Mouse (Mus musculus) midbrain, embryonic 16.5 days (tissue): ENCODE measurements around the gene Tmem248. TPM values are rescaled to one million over a fixed set of nuclear protein-coding genes. Genes with fewer than 3 reads are reported as not detected.
A peak's percentile ranks its signal among the peaks of the same experiment; 100 is the strongest.
"Not testable (repeated sequence)": the region's sequence is repeated elsewhere in the genome, so short reads cannot be mapped to it uniquely, and the experiment has no call there.

Experiments used
- ATAC-seq: fragments of 200-750 bp; cut with Nextera tagmentation; 2 replicates; pipeline ENCODE4 v1.8.0; 2017; ENCODE audit warnings: moderate TSS enrichment
- H3K27ac ChIP-seq: fragments of 300-500 bp; sonication (generic); 2 replicates; pipeline ENCODE4 v1.5.1; 2014; ENCODE audit warnings: mild to moderate bottlenecking, low read length, mixed read lengths
- H3K27me3 ChIP-seq: fragments of 300-500 bp; sonication (generic); 2 replicates; pipeline ENCODE4 v1.6.1; 2014; ENCODE audit warnings: low read depth, low read length, mixed read lengths; ENCODE audit not compliant: control insufficient read depth, insufficient read depth
- H3K36me3 ChIP-seq: fragments of 300-500 bp; sonication (generic); 2 replicates; pipeline ENCODE4 v1.6.1; 2014; ENCODE audit warnings: mild to moderate bottlenecking, low read length, moderate library complexity, mixed read lengths; ENCODE audit not compliant: control insufficient read depth, insufficient read depth
- H3K4me1 ChIP-seq: fragments of 300-500 bp; sonication (generic); 2 replicates; pipeline ENCODE4 v1.6.1; 2014; ENCODE audit warnings: mild to moderate bottlenecking, low read length, mixed read lengths; ENCODE audit not compliant: control insufficient read depth, insufficient read depth
- H3K4me2 ChIP-seq: fragments of 300-500 bp; sonication (generic); 2 replicates; pipeline ENCODE4 v1.6.1; 2014; ENCODE audit warnings: mild to moderate bottlenecking, low read length, mixed read lengths
- H3K4me3 ChIP-seq: fragments of 300-500 bp; sonication (generic); 2 replicates; pipeline ENCODE4 v1.5.1; 2014; ENCODE audit warnings: low read depth, mild to moderate bottlenecking, low read length, moderate library complexity, mixed read lengths
- H3K9ac ChIP-seq: fragments of 300-500 bp; sonication (generic); 2 replicates; pipeline ENCODE4 v1.6.1; 2014; ENCODE audit warnings: low read depth, low read length, mixed read lengths
- H3K9me3 ChIP-seq: fragments of 300-500 bp; sonication (generic); replicated peaks from 2 replicates; pipeline ENCODE4 v1.6.1; 2014; ENCODE audit warnings: mild to moderate bottlenecking, low read length, mixed read lengths; ENCODE audit not compliant: control insufficient read depth, poor library complexity, severe bottlenecking
- WGBS: fragments of 180-500 bp; shearing (Covaris S2); extraction: QIAGEN DNeasy Blood & Tissue Kit; methylation state at CpG from one replicate; pipeline ENCODE4 v1.1.7; 2014; 5-methylcytosine and 5-hydroxymethylcytosine counted together
- polyA plus RNA-seq: library from polyadenylated mRNA; unstranded; fragments of >200 nt; fragmentation: Nextera tagmentation; extraction: Ambion mirVana; gene quantifications from 2 replicates; pipeline ENCODE4 v1.2.1, GENCODE M21; 2015

Tmem248 gene
- polyA plus RNA-seq, 1 experiment from 2014 or later: 25.6 TPM

- no peak overlapping the region for H3K4me2 ChIP-seq
- H3K9me3 ChIP-seq: no peaks in the 10 kb centered on the region
- H3K4me3 ChIP-seq: no peak overlapping the region
- no peaks in the 10 kb centered on the region for H3K27me3 ChIP-seq
- H3K27ac ChIP-seq: no peak overlapping the region
- H3K36me3 ChIP-seq: peaks cover 46% of the 10 kb centered on the region
- no peak overlapping the region for H3K9ac ChIP-seq
- H3K4me1 ChIP-seq: no peaks in the 10 kb centered on the region
- 91% methylated on average over 2 of the region's 2 CpGs for WGBS
- no peak for ATAC-seq
Observed at GRCm38 (mm10) chr5:130239856-130240255, 23.0 kb downstream of the Tmem248 start.

DNA sequence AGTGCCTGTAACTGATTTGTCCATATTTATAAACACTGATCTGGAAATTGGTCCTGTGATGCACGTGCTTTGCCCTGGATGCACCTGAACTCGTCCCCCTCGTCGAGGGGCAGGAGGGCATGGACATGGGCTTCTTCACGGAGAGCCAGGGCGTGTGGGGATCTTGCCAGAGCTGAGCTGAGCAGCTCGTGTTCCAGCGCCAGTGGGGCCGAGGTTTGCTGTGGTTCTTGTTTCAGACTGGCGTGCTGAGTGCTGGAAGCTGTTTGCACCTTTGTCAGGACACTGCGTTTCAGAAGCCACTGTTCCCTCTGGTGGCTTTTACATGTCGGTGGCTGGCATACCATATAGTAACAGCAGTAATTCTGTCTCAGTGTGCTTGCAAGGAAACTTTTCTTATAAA lies 24.5 kb downstream of the Tmem248 start:
- Histone ChIP-seq H3K4me2 (no peak overlapping the region), H3K4me3 (no peak overlapping the region), H3K27me3 (no peaks in the 10 kb centered on the region), H3K36me3 (peaks cover 47% of the 10 kb centered on the region), H3K27ac (no peak overlapping the region), H3K4me1 (no peaks in the 10 kb centered on the region), H3K9ac (no peak overlapping the region), H3K9me3 (no peaks in the 10 kb centered on the region)
- WGBS: 91% methylated on average over 12 of the region's 12 CpGs
- ATAC-seq: no peak

- Histone ChIP-seq H3K4me3 (no peak overlapping the region), H3K36me3 (peaks cover 27% of the 10 kb centered on the region), H3K27ac (no peak overlapping the region), H3K27me3 (no peaks in the 10 kb centered on the region), H3K9ac (no peak overlapping the region), H3K9me3 (no peaks in the 10 kb centered on the region), H3K4me2 (no peak overlapping the region), H3K4me1 (no peaks in the 10 kb centered on the region)
- WGBS: 89% methylated on average over 5 of the region's 5 CpGs
- ATAC-seq: no peak
Observed at GRCm38 (mm10) chr5:130247823-130248222, 30.9 kb downstream of the Tmem248 start.

GRCm38 (mm10) chr5:130254164-130255016 lies 37.5 kb downstream of the Tmem248 start:
- ATAC-seq: 0 out of 2 replicates have a peak, but pooled peaks have one; percentile 0
- H3K4me1 ChIP-seq: peaks cover 22% of the 10 kb centered on the region
- no peaks in the 10 kb centered on the region for H3K9me3 ChIP-seq
- no peaks in the 10 kb centered on the region for H3K27me3 ChIP-seq
- peak overlapping the region; percentile 83 for H3K27ac ChIP-seq
- H3K9ac ChIP-seq: peak overlapping the region; percentile 88
- peaks cover 6% of the 10 kb centered on the region; the same call in 1 of the 2 replicates for H3K36me3 ChIP-seq
- 23% methylated on average over 19 of the region's 19 CpGs for WGBS
- peak overlapping the region; percentile 80 for H3K4me3 ChIP-seq
- H3K4me2 ChIP-seq: peak overlapping the region; percentile 82

DNA sequence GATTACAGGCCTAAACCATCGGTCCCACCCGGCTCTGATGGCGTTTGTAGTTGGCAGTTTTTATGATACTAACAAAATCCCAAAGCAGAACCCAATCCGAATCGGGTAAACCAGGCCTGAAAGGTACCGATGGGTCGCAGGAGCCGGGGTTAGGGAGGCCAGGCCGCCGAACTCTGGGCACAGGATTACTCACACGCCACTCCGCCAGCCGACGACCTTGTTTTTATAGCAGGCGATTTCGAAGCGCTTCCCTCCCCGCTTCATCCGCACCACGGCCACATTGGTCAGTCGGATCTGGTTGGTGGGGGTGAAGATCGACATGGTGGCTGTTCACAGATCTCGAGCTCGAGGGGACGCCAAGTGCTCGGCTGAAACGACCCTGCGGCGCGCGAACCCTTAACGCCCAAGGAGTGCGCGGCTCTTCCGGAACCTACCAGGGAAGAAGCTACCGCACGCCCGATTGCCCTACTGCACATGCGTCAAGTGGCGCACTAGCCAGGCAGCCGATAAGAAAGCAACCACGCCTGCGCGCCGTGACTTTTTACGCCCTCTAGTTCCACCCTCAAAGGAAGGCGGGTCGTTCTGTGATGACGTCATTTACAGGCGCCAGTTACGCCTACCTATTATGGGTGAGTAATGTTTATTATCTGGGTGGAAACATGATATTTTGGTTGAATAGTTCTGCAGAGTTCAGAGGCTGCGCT lies 38.3 kb downstream of the Tmem248 start, which contains the start of the genes Sbds and Tyw1:
Gene Sbds, minus strand, starts transcription at position 514 of the 704 bp plus-strand sequence.
Gene Tyw1, plus strand, starts transcription at position 603 of the 704 bp plus-strand sequence.
- Histone ChIP-seq H3K27ac (peak within 1 kb of the TSS; percentile 83), H3K9me3 (no peaks in the 10 kb centered on the region), H3K4me1 (peaks cover 22% of the 10 kb centered on the region), H3K4me3 (peak within 1 kb of the TSS; percentile 80), H3K36me3 (peaks cover 6% of the 10 kb centered on the region; the same call in 1 of the 2 replicates), H3K27me3 (no peaks in the 10 kb centered on the region), H3K9ac (peak within 1 kb of the TSS; percentile 88), H3K4me2 (peak within 1 kb of the TSS; percentile 85)
- WGBS: under 1% methylated on average over 52 of the region's 52 CpGs
- ATAC-seq: peak; percentile 91

- 32% methylated on average over 20 of the region's 20 CpGs for WGBS
- ATAC-seq: peak; percentile 15; the same call in 1 of the 2 replicates
- Histone ChIP-seq H3K4me2 (peak overlapping the region; percentile 85), H3K4me3 (peak overlapping the region; percentile 80), H3K4me1 (peaks cover 22% of the 10 kb centered on the region)
- not testable (repeated sequence) for H3K9ac ChIP-seq, H3K27ac ChIP-seq, H3K36me3 ChIP-seq, H3K9me3 ChIP-seq, H3K27me3 ChIP-seq
Observed at GRCm38 (mm10) chr5:130255799-130256525, 39.1 kb downstream of the Tmem248 start.

GRCm38 (mm10) chr5:130256678-130257271 lies 39.9 kb downstream of the Tmem248 start:
- H3K4me3 ChIP-seq: peak overlapping the region; percentile 72

DNA sequence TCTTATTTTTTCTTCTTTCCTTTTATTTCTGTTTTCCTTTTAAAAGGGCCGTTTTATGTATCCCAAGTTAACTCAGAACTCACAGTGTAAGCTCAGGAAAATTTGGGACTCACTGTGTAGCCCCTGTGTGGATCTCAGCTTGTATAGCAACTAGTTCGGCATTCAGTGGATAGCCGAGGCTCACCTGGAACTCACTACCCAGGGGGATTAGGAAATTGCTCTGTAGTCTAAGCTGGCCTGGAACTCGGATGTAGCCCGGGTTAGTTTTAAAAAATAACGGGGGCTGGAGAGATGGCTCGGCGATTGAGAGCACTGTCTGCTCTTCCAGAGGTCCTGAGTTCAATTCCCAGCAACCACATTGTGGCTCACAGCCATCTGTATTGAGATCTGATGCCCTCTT lies 40.4 kb downstream of the Tmem248 start:
- peak overlapping the region; percentile 79 for H3K9ac ChIP-seq
- 0 out of 2 replicates have a peak, but pooled peaks cover 2% of the 10 kb centered on the region for H3K36me3 ChIP-seq
- H3K27ac ChIP-seq: peak overlapping the region; percentile 80
- peaks cover 22% of the 10 kb centered on the region for H3K4me1 ChIP-seq
- peak overlapping the region; percentile 85 for H3K4me2 ChIP-seq
- H3K4me3 ChIP-seq: peak overlapping the region; percentile 72
- 11% methylated on average over 8 of the region's 8 CpGs for WGBS
- no peaks in the 10 kb centered on the region for H3K27me3 ChIP-seq
- H3K9me3 ChIP-seq: no peaks in the 10 kb centered on the region
- ATAC-seq: 0 out of 2 replicates have a peak, but pooled peaks have one; percentile 25

More at GRCm38 (mm10) chr5:130256678-130257271, 39.9 kb downstream of the Tmem248 start:
- Histone ChIP-seq H3K4me1 (peaks cover 22% of the 10 kb centered on the region), H3K9me3 (no peaks in the 10 kb centered on the region), H3K9ac (peak overlapping the region; percentile 79), H3K4me2 (peak overlapping the region; percentile 85), H3K27me3 (no peaks in the 10 kb centered on the region), H3K27ac (peak overlapping the region; percentile 80), H3K36me3 (0 out of 2 replicates have a peak, but pooled peaks cover 2% of the 10 kb centered on the region)
- under 1% methylated on average over 25 of the region's 25 CpGs for WGBS
- peak; percentile 94 for ATAC-seq
